Mouse (Mus musculus) spleen, adult 2 months (tissue): ENCODE results near the gene Nup62. TPM values are rescaled to one million over a fixed set of nuclear protein-coding genes. Genes with fewer than 3 reads are reported as not detected.

ENCODE experiments used
- DNase-seq, 2 experiments: peaks; one replicate each; pipeline versions ENCODE4 v3.0.0 to v3.0.0-alpha.2; 2012 to 2021; ENCODE audit warnings: low spot score in 2 of 2, low read depth in 1 of 2
- H3K27ac ChIP-seq: fragments of 200-500 bp; 2 replicates; pipeline ENCODE4 v1.5.1; 2012; ENCODE audit warnings: low read length, inconsistent platforms; ENCODE audit not compliant: insufficient read depth
- H3K27me3 ChIP-seq: fragments of 200-500 bp; 2 replicates; pipeline ENCODE4 v1.6.1; 2012; ENCODE audit warnings: mild to moderate bottlenecking, moderate library complexity, low read length, inconsistent platforms; ENCODE audit not compliant: control insufficient read depth, insufficient read depth
- H3K36me3 ChIP-seq: fragments of 200-500 bp; 2 replicates; pipeline ENCODE4 v1.6.1; 2012; ENCODE audit warnings: mild to moderate bottlenecking, low read length, inconsistent platforms; ENCODE audit not compliant: control insufficient read depth, insufficient read depth
- H3K4me1 ChIP-seq: fragments of 200-500 bp; 2 replicates; pipeline ENCODE4 v1.6.1; 2011; ENCODE audit warnings: inconsistent platforms; ENCODE audit not compliant: control insufficient read depth, insufficient read depth, insufficient read length
- H3K4me3 ChIP-seq: fragments of 200-500 bp; 2 replicates; pipeline ENCODE4 v1.5.1; 2011; ENCODE audit warnings: mild to moderate bottlenecking, inconsistent platforms; ENCODE audit not compliant: insufficient read depth, insufficient read length; ENCODE audit errors: extremely low read depth
- CTCF ChIP-seq: fragments of 200-500 bp; IDR thresholded peaks from 2 replicates; pipeline ENCODE4 v1.5.1; 2011; ENCODE audit warnings: mild to moderate bottlenecking, inconsistent platforms; ENCODE audit not compliant: insufficient read depth, insufficient read length, insufficient replicate concordance; ENCODE audit errors: extremely low read depth
- POLR2A ChIP-seq: fragments of 200-500 bp; IDR thresholded peaks from 2 replicates; pipeline ENCODE4 v1.6.1; 2011; ENCODE audit warnings: low read depth, low read length, inconsistent platforms
- whole genome bisulfite sequencing: fragments of 180-500 bp; shearing (Covaris S2); methylation state at CpG from one replicate; pipeline ENCODE4 v1.1.7; 2018; 5-methylcytosine and 5-hydroxymethylcytosine counted together
- polyA plus RNA-seq: library from polyadenylated mRNA; depleted of rRNA; stranded (reverse); fragments of >200 nt; gene quantifications from 2 replicates; pipeline ENCODE4 v1.2.3, GENCODE M21; 2012

Gene Nup62
- polyA plus RNA-seq, 1 experiment = 43.8 TPM

GRCm38 (mm10) chr7:44847772-44848171 lies 31.9 kb downstream of the Nup62 start:
- H3K27ac ChIP-seq = no peak overlapping the region

GRCm38 (mm10) chr7:44848561-44849415 lies 32.9 kb downstream of the Nup62 start, which contains the start of the genes Akt1s1 and Tbc1d17:
Gene Akt1s1, plus strand, starts transcription at chr7:44848991.
Gene Tbc1d17, minus strand, starts transcription at chr7:44849079.
- no peaks in the 10 kb centered on the region for H3K27me3 ChIP-seq
- H3K4me3 ChIP-seq = peak within 1 kb of the TSS; percentile 89
- H3K36me3 ChIP-seq = peaks cover 25% of the 10 kb centered on the region
- peak; percentile 97 to 100 for DNase-seq
- H3K4me1 ChIP-seq = peaks cover 10% of the 10 kb centered on the region; the same call in 1 of the 2 replicates
- under 1% methylated on average over 54 of the region's 54 CpGs for WGBS
- H3K27ac ChIP-seq = peak within 1 kb of the TSS; percentile 96
- TF ChIP-seq POLR2A = peak; percentile 63; the same call in 1 of the 2 replicates
- no peak for TF ChIP-seq CTCF

More at GRCm38 (mm10) chr7:44847772-44848171, 31.9 kb downstream of the Nup62 start:
- Histone ChIP-seq H3K36me3 (peaks cover 35% of the 10 kb centered on the region), H3K4me1 (peaks cover 6% of the 10 kb centered on the region; the same call in 1 of the 2 replicates), H3K4me3 (peak overlapping the region; percentile 89; the same call in 1 of the 2 replicates), H3K27me3 (no peaks in the 10 kb centered on the region)
- WGBS = 74% methylated on average over 5 of the region's 5 CpGs
- TF ChIP-seq CTCF = no peak
- no peak for TF ChIP-seq POLR2A
- no peak for DNase-seq

- peak; percentile 1; the same call in 1 of the 2 replicates for TF ChIP-seq POLR2A
- no peak for TF ChIP-seq CTCF
- peak overlapping the region; percentile 89 for H3K4me3 ChIP-seq
- peak overlapping the region; percentile 96 for H3K27ac ChIP-seq
- peaks cover 12% of the 10 kb centered on the region; the same call in 1 of the 2 replicates for H3K4me1 ChIP-seq
- peaks cover 18% of the 10 kb centered on the region for H3K36me3 ChIP-seq
- no peaks in the 10 kb centered on the region for H3K27me3 ChIP-seq
- DNase-seq = peak; percentile 88 to 91
- WGBS = under 1% methylated on average over 41 of the region's 41 CpGs
Measured at GRCm38 (mm10) chr7:44849416-44850111, 33.7 kb downstream of the Nup62 start.

GRCm38 (mm10) chr7:44850146-44850545 lies 34.3 kb downstream of the Nup62 start:
- Histone ChIP-seq H3K36me3 (peaks cover 14% of the 10 kb centered on the region), H3K27me3 (no peaks in the 10 kb centered on the region), H3K4me1 (peaks cover 17% of the 10 kb centered on the region; the same call in 1 of the 2 replicates), H3K4me3 (peak overlapping the region; percentile 89), H3K27ac (peak overlapping the region; percentile 96)
- peak in 1 of 2 experiments; percentile 69 for DNase-seq
- WGBS = 0% methylated on average over 32 of the region's 33 CpGs
- TF ChIP-seq CTCF (no peak), POLR2A (no peak)

GRCm38 (mm10) chr7:44850789-44851624 lies 35.1 kb downstream of the Nup62 start:
- Histone ChIP-seq H3K36me3 (peaks cover 5% of the 10 kb centered on the region), H3K4me3 (peak overlapping the region; percentile 89; the same call in 1 of the 2 replicates), H3K27me3 (no peaks in the 10 kb centered on the region), H3K4me1 (peaks cover 19% of the 10 kb centered on the region; the same call in 1 of the 2 replicates), H3K27ac (peak overlapping the region; percentile 96)
- 66% methylated on average over 8 of the region's 8 CpGs for WGBS
- DNase-seq = no peak
- TF ChIP-seq POLR2A (no peak), CTCF (no peak)
